In genomic region chrX:37754385-37754784, GRCm38 (mm10) we compare ENCODE assay signal across 23 mouse cellular contexts. TPM values are rescaled to one million over a fixed set of nuclear protein-coding genes. Genes with fewer than 3 reads are reported as not detected.
DNase-seq lines count a peak whose midpoint lies in the region; ATAC-seq lines count a peak whose summit lies in the region.
"Had no signal": no experiment of that assay in that cellular context is flagged by ENCODE, and none has a peak within 500 bp of the region (broad histone marks: within the 10 kb centered on the region; RNA-seq: fewer than 3 reads in every experiment).

No protein-coding gene starts in this region.

- no peak overlapping the region for H3K9ac ChIP-seq in forebrain, embryonic 11.5 days (ENCODE audit: low read length)
- no peak overlapping the region for H3K9ac ChIP-seq in forebrain, embryonic 13.5 days
- no peak overlapping the region for H3K9ac ChIP-seq in limb, embryonic 11.5 days (ENCODE audit: low read length)
- no peak overlapping the region for H3K9ac ChIP-seq in hindbrain, embryonic 12.5 days
- H3K9ac ChIP-seq: forebrain, embryonic 12.5 days; hindbrain, embryonic 15.5 days; liver, embryonic 13.5 days; midbrain, embryonic 12.5 days had no signal

- H3K4me2 ChIP-seq in forebrain, embryonic 11.5 days (ENCODE audit: low read depth, low read length, severe bottlenecking) = no peak overlapping the region
- H3K4me2 ChIP-seq in forebrain, embryonic 13.5 days = no peak overlapping the region
- H3K4me2 ChIP-seq in limb, embryonic 11.5 days (ENCODE audit: low read depth, severe bottlenecking) = no peak overlapping the region
- H3K4me2 ChIP-seq in hindbrain, embryonic 12.5 days (replicated peaks) = no peak overlapping the region
- H3K4me2 ChIP-seq: forebrain, embryonic 12.5 days; hindbrain, embryonic 15.5 days; liver, embryonic 13.5 days; midbrain, embryonic 12.5 days had no signal

- no peaks in the 10 kb centered on the region for H3K27me3 ChIP-seq in forebrain, embryonic 11.5 days (ENCODE audit: control insufficient read depth, insufficient read depth, low read length)
- H3K27me3 ChIP-seq in forebrain, embryonic 13.5 days = no peaks in the 10 kb centered on the region
- H3K27me3 ChIP-seq in limb, embryonic 11.5 days (ENCODE audit: control insufficient read depth, insufficient read depth, low read length) = no peaks in the 10 kb centered on the region
- H3K27me3 ChIP-seq in limb, embryonic 10.5 days (ENCODE audit: low read depth, poor library complexity, severe bottlenecking) = no peaks in the 10 kb centered on the region
- no peaks in the 10 kb centered on the region for H3K27me3 ChIP-seq in hindbrain, embryonic 12.5 days
- H3K27me3 ChIP-seq: forebrain, embryonic 12.5 days; hindbrain, embryonic 15.5 days; liver, embryonic 13.5 days; midbrain, embryonic 12.5 days had no signal

- ATAC-seq in forebrain, embryonic 11.5 days (replicated peaks; ENCODE audit: low FRiP score) = no peak
- ATAC-seq in forebrain, embryonic 13.5 days = no peak
- ATAC-seq in limb, embryonic 11.5 days (ENCODE audit: insufficient number of reproducible peaks, low FRiP score, low TSS enrichment, low read depth) = no peak
- no peak for ATAC-seq in hindbrain, embryonic 12.5 days (ENCODE audit: low FRiP score)

- DNase-seq in forebrain, embryonic 11.5 days (ENCODE audit: low spot score) = peak; percentile 13
- peak; percentile 2 for DNase-seq in limb, embryonic 11.5 days (ENCODE audit: low spot score)
- no peak for DNase-seq in limb, embryonic 10.5 days (ENCODE audit: low spot score)
- peak; percentile 2 for DNase-seq in ES-CJ7 (ENCODE audit: low read depth, low spot score)
- DNase-seq in yolk sac, embryonic 10.5 days (ENCODE audit: low spot score) = peak; percentile 66
- DNase-seq in urinary bladder, postnatal 36 days (ENCODE audit: low spot score in 2 of 2) = no peak
- DNase-seq: adrenal gland, adult 8-10 months; B cell, adult 2 months; cerebellum, adult 11-12 months; cerebellum, postnatal 10 days; heart, postnatal 36 days; kidney, adult 2 months; kidney, postnatal 36 days; liver, embryonic 13.5 days; lung, adult 2 months; right cerebral cortex, postnatal 14 days; thymus, adult 18-20 months; thymus, postnatal 36 days had no signal

- no peak overlapping the region for H3K4me3 ChIP-seq in forebrain, embryonic 11.5 days (ENCODE audit: low read depth, low read length)
- no peak overlapping the region for H3K4me3 ChIP-seq in forebrain, embryonic 13.5 days
- H3K4me3 ChIP-seq in limb, embryonic 11.5 days (ENCODE audit: low read depth, low read length) = no peak overlapping the region
- no peak overlapping the region for H3K4me3 ChIP-seq in limb, embryonic 10.5 days
- H3K4me3 ChIP-seq in hindbrain, embryonic 12.5 days = no peak overlapping the region
- H3K4me3 ChIP-seq: forebrain, embryonic 12.5 days; hindbrain, embryonic 15.5 days; liver, embryonic 13.5 days; midbrain, embryonic 12.5 days had no signal

- no peaks in the 10 kb centered on the region for H3K4me1 ChIP-seq in forebrain, embryonic 11.5 days (replicated peaks; ENCODE audit: control insufficient read depth, insufficient read depth, low read length)
- no peaks in the 10 kb centered on the region for H3K4me1 ChIP-seq in forebrain, embryonic 13.5 days
- H3K4me1 ChIP-seq in limb, embryonic 11.5 days (ENCODE audit: control insufficient read depth, insufficient read depth, low read length) = no peaks in the 10 kb centered on the region
- no peaks in the 10 kb centered on the region for H3K4me1 ChIP-seq in limb, embryonic 10.5 days
- H3K4me1 ChIP-seq in hindbrain, embryonic 12.5 days = no peaks in the 10 kb centered on the region
- H3K4me1 ChIP-seq: forebrain, embryonic 12.5 days; hindbrain, embryonic 15.5 days; liver, embryonic 13.5 days; midbrain, embryonic 12.5 days had no signal

- WGBS in forebrain, embryonic 11.5 days = 86% methylated on average over 8 of the region's 8 CpGs
- WGBS in forebrain, embryonic 13.5 days = 86% methylated on average over 7 of the region's 8 CpGs
- 85% methylated on average over 8 of the region's 8 CpGs for WGBS in limb, embryonic 11.5 days
- WGBS in limb, embryonic 10.5 days = 80% methylated on average over 8 of the region's 8 CpGs
- WGBS in hindbrain, embryonic 12.5 days = 87% methylated on average over 8 of the region's 8 CpGs

- no peaks in the 10 kb centered on the region for H3K9me3 ChIP-seq in forebrain, embryonic 11.5 days (ENCODE audit: control insufficient read depth, low read length)
- no peaks in the 10 kb centered on the region for H3K9me3 ChIP-seq in forebrain, embryonic 13.5 days (replicated peaks)
- no peaks in the 10 kb centered on the region for H3K9me3 ChIP-seq in limb, embryonic 11.5 days (ENCODE audit: control insufficient read depth, low read length)
- no peaks in the 10 kb centered on the region for H3K9me3 ChIP-seq in limb, embryonic 10.5 days (replicated peaks)
- H3K9me3 ChIP-seq in hindbrain, embryonic 12.5 days (replicated peaks) = no peaks in the 10 kb centered on the region
- H3K9me3 ChIP-seq: forebrain, embryonic 12.5 days; hindbrain, embryonic 15.5 days; liver, embryonic 13.5 days; midbrain, embryonic 12.5 days had no signal

- no peaks in the 10 kb centered on the region for H3K36me3 ChIP-seq in forebrain, embryonic 11.5 days (ENCODE audit: control insufficient read depth, insufficient read depth, low read length)
- H3K36me3 ChIP-seq in forebrain, embryonic 13.5 days (ENCODE audit: poor library complexity, severe bottlenecking) = no peaks in the 10 kb centered on the region
- H3K36me3 ChIP-seq in limb, embryonic 11.5 days (ENCODE audit: control insufficient read depth, insufficient read depth, low read length) = no peaks in the 10 kb centered on the region
- H3K36me3 ChIP-seq in limb, embryonic 10.5 days = no peaks in the 10 kb centered on the region
- H3K36me3 ChIP-seq in hindbrain, embryonic 12.5 days = no peaks in the 10 kb centered on the region
- H3K36me3 ChIP-seq: forebrain, embryonic 12.5 days; hindbrain, embryonic 15.5 days; liver, embryonic 13.5 days; midbrain, embryonic 12.5 days had no signal

- no peak overlapping the region for H3K27ac ChIP-seq in forebrain, embryonic 11.5 days (ENCODE audit: low read depth, low read length)
- no peak overlapping the region for H3K27ac ChIP-seq in forebrain, embryonic 13.5 days
- no peak overlapping the region for H3K27ac ChIP-seq in limb, embryonic 11.5 days (replicated peaks; ENCODE audit: low read depth, low read length)
- no peak overlapping the region for H3K27ac ChIP-seq in limb, embryonic 10.5 days
- no peak overlapping the region for H3K27ac ChIP-seq in hindbrain, embryonic 12.5 days
- H3K27ac ChIP-seq: forebrain, embryonic 12.5 days; hindbrain, embryonic 15.5 days; liver, embryonic 13.5 days; midbrain, embryonic 12.5 days had no signal

RNA-seq across cellular contexts. Expression of gene Rhox5, which starts 50.3 kb away (rescaled TPM):
- 0.53 and 1.1 TPM in 2 replicates for polyA plus RNA-seq in forebrain, embryonic 11.5 days (2014; fragmentation: Nextera tagmentation; extraction: Ambion mirVana)
- not detected in 2 replicates for polyA plus RNA-seq in forebrain, embryonic 13.5 days (2015; fragmentation: Nextera tagmentation; extraction: Ambion mirVana)
- polyA plus RNA-seq in limb, embryonic 11.5 days (2014; fragmentation: Nextera tagmentation; extraction: Ambion mirVana) = 0.71 and 1.3 TPM in 2 replicates
- 1.8 and 2.3 TPM in 2 replicates for polyA plus RNA-seq in limb, embryonic 10.5 days (2016; fragmentation: Nextera tagmentation; extraction: Ambion mirVana)
- polyA plus RNA-seq in hindbrain, embryonic 12.5 days (2016; fragmentation: Nextera tagmentation; extraction: Ambion mirVana) = 0.49 TPM in 1 of 2 replicates, not detected in the other
- polyA plus RNA-seq: kidney, adult 2 months; lung, adult 2 months had no signal

Comparison
In these comparisons a context has a peak if more than half of its experiments do, and no peak if none do; other contexts are left out.
1. DNase-seq: peak in forebrain, embryonic 11.5 days (single experiment), limb, embryonic 11.5 days (single experiment), ES-CJ7 (single experiment) and yolk sac, embryonic 10.5 days (single experiment); none in limb, embryonic 10.5 days (single experiment) and urinary bladder, postnatal 36 days (0 of 2).